Mouse (Mus musculus) right cerebral cortex, postnatal 4 days (tissue): Measurements from ENCODE around the gene Acadm.
A peak's percentile ranks its signal among the peaks of the same experiment; 100 is the strongest.

ENCODE experiments used
- DNase-seq: peaks from one replicate; pipeline ENCODE4 v3.0.0-alpha.2; 2022

Acadm gene

DNA sequence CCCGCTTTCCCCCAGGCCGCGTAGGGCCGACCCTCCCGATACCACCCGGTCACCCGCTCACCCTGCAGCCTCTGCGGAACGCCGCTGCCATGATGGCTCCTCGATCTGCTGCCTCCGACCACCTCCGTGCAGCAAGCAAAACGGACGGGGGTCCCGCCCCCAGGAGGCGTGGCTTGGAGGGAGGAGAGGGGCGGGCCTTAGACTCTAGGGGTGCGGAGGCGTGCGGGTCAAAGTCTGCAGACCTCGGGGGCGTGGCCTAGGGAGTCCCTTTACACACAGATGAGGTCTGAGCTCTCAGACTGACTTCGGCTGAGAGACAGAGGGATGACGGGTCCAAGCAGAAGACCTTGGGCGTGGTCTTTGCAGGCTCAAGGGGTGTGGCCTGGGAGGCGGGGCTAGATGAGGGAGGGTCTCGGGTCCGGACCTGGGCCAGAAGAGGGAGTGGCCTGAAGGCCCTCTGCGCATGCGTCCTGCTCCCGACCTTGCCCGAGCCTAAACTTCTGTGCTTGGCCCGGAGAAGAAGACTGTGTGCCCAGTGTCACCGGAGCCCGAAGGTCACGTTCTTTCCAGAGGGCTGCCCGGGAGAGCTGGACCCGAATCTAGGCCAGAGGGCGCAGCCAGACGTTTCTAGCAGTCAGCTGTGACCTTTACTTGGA is at the start of gene Acadm:
Gene Acadm, minus strand, starts transcription at position 298 of the 656 bp plus-strand sequence.
- peak; percentile 88 for DNase-seq

DNA sequence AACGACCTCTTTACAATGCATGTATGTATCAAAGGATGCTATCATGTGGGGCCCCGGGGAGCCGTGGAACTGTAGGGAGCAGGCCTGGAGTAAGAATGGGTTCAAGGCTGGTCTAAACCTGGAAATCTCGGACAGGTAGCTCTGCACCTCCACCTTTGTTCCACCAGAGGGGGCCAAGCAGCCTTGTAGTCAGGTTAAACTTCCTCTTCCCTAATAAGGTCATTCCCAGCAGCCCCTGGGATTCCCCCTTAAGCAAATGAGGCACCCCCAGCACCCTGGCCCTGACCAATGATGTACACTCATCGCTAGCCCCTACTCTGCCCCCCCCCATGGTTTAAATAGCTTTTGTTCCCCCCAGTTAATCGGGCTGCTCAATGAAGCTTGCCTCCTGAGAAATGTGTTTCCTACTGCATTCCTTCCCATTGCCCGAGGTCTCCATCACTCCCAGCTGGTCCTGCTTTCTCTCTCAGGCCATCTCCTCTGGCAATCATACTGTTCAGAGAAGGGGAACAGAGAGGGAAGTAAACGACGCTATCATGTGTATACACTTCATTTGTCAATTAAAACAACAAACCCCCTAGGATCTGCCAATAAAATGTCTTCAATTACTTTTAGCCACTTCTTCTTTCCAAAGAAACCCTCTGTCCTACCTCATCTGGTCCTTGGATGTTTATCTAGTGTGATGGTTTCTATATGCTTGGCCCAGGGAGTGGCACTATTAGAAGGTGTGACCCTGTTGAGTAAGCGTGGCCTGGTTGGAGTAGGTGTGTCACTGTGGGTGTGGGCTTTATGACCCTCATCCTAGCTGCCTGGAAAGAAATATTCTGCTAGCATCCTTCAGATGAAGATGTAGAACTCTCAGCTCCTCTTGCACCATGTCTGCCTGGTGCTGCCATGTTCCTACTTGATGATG is 40.3 kb upstream of the Acadm start:
- DNase-seq = peak; percentile 17

DNA sequence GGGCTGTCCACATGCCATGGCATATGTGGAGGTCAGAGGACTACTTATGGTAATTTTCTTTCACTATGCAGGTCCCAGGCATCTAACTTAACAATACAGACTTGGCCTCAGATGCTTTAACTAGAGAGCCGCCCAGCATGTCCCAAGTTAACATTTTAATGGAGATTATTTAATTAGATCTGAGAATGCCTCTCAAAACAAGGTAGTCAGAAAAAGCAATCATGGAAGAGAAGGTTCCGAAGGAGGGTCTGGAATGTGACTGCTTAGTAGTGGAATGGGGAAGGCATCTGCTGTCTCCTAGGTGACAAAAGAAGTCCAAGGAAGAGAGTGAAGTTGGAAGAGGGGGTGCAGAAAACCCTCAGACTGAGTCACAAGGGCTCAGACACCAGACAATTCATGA is 36.2 kb upstream of the Acadm start:
- no peak for DNase-seq

DNA sequence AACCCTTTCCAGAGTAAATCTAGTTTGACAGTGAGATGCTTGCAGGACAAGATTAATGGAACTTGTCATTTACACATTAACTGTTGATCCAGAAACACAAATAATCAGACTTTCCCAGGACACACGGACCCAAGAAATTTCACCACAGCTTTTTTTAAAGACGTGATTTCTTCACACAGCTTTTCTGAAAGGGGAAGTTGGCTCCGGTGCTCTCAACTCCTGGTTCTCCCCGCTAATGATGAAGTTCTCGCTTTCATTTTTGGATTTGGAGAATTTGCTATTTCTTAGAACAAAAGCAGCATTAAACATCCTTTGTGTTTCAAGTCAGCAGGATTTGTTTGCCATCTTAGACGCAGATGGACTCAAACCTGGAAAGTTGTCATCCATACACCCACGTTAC is 31.4 kb upstream of the Acadm start:
- no peak for DNase-seq

DNA sequence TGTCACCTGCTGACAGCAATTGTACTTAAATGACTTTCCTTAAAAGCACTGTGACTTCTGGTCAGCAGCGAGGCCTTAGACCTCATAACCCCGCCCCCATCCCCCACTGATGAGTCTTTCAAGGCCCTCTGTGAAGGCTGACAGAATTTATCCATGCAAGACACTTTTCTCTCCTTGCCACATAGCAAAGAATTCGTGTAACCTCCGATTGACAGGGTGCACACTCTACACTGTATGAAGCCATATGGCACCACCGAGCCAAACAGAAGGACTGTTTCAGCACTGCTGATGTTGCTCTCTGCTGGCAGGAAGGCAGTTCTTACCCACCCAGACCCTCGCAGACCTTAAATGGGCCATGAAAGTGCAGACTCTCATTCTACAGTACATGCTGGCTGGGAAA is 30.6 kb upstream of the Acadm start:
- no peak for DNase-seq

DNA sequence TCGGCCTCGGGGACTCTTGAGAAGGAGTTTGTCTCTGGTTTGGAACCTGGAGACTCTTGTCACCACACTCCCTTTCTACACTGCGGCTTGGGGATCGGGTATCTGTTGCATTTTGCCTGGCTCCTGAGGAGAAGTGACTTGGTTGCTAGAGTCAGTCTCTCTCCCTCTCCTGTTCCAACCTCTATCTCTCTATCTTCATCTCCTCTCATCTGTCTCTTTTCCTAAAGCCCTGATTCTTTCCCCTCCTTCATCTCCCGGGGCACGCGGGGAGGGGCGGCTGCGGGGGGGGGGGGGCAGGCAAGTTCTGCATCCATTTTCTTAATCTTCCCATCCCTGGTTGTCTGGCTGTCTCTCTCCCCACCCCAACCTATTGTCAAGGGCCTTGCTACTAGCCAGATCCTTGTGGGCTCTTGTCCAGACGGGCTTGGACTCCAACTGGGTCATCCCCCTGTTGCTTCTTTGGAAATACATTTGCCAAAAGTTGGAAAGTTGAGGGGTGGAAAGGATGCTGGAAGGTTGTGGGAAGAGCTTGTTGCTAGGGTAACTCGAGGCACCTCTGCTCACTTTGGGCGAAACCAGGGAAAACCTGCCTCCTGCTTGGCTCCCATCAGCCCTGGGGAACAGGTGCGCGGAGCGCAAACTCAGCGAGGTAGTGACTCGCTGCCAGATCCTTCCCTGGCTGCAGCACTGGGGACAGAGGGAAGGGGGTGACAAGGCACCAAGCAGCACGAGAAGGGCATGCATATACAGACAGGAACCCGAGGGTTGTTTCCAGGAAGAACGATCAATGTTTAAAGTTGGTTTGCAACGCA is 29.7 kb upstream of the Acadm start:
- no peak for DNase-seq

DNA sequence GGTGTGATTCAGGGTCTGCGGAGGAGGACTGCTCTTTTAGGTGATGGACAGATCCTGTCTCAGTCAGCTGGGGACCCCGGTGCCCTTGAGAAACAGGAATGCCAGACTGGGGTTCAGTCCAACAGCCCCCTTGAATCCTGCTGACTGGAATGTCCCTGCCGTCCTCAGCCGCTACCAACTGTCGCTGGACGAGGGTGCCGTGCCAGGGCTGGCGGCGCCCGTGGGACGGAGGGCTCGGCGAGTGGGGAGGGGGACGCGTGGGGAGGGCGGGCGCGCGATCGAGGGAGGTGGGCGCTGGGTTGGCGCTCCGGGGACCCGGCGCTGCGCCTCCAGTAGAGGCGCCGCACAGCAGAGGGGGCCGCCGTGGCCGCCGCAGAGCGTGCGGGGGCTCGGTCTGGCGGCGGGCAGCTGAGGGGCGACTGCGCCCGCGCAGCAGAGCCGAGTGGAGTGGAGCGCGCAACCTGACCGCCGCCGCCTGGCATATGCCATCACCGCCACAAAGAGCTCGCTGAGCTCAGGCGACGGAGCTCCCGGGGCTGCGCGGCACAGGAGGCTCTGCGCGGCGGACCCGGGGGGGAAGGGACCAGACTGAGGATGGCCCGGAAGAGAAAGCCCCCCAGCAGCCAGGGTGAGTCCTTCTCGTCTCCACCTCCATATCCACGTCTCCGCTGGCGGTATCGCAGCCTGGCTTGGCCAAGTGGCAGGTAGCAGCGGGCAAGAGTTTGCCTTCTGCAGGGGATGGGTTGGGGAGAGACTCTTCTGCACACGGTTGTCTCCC is 28.9 kb upstream of the Acadm start, which contains the start of gene Slc44a5:
Gene Slc44a5, plus strand, starts transcription at position 266 of the 778 bp plus-strand sequence.
- peak; percentile 60 for DNase-seq

DNA sequence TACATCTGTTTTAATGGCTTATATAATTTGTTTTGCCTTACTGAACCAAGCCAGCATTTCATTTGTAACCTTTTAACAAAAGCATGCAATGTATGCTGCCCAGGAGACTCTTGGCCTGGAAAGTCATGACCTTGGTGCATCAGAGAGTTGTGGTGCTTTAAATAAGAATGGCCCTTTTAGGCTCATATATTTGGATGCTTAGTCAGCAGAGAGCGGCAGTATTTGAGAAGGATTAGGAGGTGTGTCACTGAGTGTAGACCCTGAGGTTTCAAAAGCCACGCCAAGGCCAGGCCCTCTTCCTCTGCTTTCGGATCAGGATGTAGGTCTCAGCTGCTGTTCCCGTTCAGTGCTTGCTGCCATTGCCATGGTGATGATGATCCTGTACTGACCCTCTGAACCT is 25.0 kb upstream of the Acadm start:
- DNase-seq = no peak

DNA sequence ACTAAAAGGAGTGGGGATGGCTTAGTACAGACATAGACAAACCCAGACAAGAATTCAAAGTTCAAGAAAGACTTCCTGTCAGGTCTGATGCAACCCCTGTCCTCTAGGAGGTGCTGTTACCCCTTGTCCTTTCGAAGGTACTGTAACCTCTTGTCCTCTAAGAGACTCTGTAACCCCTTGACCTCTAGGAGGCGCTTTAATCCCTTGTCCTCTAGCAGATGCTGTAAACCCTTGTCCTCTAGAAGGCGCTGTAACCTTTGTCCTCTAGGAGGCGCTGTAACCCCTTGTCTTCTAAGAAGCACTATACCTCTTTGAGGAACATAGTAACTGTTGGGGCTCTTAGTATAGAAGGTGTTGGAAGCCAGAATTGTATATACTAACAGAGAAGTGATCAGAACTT is 24.1 kb upstream of the Acadm start:
- DNase-seq = peak; percentile 46

DNA sequence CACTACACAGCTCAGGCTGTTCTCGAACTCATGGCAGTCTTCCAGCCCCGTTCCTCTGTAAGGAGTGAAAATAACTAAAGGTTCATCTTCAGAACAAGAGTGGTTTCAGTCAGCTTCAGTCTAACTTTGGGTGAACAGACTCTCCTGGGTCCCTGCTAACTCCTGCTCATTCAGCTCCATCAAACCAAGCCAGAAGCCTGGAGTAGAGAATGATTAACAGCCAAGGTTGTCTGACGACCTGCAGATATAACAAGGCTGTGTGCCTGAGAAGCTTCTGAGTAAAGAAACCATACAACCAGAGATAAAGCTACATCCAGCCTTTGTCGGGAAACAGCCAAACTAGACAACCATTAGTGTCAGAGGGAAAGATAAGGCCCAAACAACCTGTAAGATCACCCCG is 23.0 kb upstream of the Acadm start:
- DNase-seq = no peak

DNA sequence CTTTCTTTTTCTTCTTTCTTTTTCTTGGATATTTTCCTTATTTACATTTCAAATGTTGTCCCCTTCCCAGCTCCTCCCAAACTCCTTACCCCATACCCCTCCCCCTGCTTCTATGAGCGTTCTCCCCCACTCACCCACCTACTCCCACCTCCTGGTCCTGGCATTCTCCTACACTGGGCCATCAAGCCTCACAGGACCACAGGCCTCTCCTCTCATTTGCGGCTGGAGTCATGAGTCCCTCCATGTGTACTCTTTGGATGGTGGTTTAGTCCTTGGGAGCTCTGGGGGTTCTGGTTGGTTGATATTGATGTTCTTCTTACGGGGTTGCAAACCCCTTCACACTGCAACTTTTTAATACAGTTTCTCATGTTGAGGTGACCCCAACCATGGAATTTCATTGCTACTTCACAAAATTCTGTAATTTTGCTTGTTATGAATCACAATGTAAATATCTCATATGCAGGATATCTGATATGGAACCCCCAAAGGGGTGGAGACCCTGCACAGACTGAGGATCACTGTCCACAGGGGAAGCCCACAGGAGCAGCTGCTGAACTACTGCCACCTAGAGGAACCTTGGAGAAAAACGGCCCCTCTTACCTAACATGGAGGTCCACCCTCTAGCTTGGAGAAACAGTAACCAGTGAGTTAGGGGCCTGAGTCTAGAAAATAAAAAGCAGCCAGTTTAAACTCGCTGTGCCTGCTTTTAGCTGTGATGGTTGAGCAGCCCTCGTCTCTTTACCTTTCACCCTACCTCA is 17.4 kb upstream of the Acadm start:
- no peak for DNase-seq

DNA sequence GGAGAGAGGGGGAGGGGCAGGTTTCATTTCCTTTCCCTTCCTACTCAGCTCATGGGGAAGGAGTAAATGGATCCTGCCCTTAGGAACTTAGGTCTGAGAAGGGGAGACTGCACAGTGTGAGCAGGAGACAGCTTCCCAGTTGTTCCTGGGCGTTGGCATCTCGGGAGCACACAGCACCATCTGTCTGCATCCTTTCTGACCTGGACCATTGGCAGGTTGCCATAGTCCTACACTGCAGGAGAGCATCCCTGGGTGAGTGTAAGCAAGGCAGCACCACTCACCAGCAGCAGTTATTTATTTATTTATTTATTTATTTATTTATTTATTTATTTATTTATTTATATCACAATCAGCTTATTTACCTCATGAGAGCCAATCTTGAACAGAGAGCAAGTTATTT is 16.5 kb upstream of the Acadm start:
- DNase-seq = no peak

DNA sequence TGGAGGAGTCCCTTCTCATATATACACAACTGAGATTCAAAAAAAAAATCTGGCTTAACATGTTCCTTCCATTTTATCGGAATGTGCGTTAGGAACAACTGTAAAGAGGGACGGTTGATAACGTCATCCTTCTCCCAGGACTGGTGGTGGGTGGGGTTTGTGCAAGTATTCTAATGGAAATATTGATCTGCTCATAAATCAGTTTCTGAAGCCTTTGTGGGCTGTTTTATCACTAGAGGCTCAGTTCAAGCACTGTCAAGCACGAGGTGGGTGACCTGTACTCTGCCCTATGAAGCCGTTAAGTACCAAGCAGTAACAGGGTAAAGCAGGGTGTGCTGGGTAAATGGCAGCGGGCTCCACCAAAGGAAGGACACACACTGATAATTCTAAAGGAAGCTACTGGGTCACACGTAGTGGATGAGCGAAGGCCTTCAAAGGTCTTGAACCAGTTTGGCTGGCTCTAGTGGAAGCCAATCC is 15.3 kb upstream of the Acadm start:
- no peak for DNase-seq

DNA sequence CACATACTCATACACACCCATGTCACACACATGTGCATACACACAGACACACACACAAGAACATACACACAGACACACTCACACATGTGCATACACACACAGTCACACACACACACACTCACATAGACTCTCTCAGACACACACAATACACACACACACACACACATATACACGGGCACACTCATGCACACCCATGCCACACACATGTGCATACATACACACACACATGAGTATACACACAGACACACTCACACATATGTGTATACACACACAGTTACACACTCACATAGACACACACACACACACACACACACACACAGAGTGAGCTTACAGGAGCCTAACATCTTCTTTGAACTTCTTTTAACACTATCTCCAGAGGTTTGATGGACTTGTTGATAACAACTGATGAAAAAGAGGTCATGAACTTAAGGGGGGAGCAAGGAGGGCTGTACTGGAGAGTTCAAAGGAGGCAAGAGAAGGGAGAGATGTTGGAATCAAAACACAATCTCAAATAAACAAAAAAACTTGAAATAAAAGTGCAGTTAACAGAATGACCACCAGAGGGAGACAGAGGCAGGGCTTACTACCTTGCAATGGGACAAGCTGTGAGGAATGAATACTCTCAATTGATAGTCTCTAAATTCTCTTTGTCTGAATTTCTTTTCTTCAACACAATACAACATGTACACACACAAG is 14.8 kb upstream of the Acadm start:
- no peak for DNase-seq

DNA sequence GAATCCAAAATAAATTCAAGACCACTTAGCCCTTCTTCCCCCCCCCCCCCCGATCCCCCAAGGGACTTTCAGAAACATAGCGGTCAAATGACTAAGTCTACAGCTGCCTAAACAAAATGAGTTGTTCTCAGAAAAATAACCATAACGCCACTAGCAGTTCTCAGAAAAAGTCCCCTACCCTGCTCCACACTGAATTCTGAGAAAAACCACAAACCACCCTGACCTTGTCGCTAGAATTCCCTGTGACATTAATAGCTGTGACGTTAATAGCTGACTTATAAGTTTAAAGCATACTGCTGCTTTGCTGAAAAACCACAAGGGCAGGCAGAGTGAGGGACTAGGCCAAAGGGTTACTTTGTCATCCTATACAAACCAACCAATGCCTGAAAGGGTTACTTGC is 13.5 kb upstream of the Acadm start:
- no peak for DNase-seq

DNA sequence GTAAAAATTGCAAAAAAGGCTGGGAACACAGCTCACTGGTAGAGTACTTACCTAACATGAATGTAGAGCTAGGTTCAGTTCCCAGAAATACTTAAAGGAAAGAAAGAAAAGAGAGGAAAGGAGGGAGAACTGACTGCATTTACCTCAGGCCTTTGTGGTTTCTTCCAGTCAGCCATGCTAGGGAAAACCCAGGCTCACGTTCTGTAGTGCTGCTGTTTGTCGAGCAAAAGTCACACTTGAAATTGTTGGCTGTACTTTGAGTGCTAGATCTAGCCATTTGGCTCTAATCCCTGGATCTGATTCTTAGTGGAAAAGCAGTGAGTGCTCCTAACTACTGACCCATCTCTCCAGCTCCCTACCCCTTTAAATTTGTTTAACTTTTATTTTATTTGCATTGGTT is 3.7 kb upstream of the Acadm start:
- DNase-seq = no peak

DNA sequence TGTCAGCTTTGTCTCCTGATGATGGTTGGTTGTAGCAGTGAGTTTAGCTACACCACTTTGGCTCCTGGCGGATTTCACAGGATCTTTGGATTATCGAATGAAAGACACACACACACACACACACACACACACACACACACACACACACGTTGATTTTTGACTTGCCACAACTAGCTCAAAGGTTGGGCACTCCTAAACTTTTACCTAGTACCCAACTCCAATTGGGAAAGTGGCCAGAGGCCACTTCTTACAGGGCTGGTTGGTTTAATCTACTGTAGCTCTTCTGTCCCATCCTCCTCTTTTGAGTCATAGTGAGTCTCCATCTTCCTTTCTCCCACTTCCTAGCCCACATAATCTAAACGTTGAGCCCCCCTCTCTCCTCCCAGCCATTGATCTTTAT is 2.8 kb upstream of the Acadm start:
- DNase-seq = no peak

DNA sequence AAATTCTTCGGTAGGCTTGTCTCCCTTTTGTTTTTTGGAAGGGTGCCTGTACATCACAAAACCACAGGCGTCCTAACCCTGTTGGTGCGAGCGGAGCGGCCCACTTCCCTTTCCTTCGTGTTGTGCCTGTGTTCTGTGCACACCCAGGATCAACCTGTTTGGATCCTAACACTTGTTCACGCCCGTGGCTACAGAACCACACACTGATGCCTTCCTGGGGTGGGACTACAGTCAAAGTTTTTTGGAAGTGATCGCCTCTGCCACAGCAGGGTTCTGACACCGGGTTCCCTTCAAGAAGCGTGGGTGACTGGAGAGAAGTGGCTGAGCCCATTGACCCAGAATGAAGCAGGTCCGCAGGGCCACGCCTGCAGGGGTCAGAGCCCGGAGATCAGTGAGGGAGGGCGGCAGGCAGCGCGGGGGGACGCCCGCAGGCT is 514 bp downstream of the Acadm start:
- no peak for DNase-seq

DNA sequence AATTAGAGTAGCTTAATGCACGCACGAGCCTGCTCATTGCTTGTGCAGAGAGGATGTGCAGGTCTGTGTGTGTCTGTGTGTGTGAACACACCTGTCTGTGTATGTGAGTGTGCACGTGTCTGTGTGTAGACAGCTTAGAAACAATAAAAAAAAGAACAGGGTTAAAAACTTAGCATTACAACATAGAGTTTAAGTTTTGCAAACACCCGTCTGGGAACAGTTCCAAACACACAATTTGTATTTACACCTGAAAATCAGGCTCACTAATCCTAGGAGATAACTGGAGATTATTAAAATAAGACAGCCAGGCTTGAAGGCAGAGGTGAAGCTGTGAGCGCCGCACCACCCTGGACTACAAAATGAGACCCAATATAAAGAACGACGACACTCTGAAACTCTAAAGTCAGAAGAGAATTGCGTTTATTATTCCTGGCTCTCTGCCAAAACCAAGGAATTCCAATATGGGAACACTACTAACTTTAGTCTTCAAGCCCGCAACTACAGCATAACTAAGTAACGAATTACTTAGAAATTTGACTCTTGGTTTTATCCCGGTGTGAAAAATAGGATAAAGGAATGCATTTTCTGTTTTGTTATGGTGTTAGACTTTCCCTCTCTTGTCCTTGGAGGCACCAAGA is 1.3 kb downstream of the Acadm start:
- DNase-seq = no peak

DNA sequence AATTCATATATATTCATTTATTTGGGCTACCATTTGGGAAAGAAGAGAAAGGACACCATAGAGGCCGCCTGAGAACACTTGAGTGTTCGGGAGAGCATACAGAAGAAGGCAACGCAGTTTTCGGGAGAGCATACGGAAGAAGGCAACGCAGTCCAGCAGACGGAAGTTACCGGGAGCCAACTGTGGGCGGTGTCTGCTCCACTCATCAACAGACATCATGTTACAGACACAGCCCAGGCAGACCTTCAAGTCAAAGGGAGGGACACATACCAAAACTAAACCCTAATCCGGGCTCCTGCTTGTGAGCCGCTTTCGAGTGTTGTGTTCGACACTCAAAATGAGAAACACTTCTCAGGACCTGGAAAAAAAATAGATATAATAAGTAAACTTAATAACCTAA is 2.8 kb downstream of the Acadm start:
- no peak for DNase-seq

DNA sequence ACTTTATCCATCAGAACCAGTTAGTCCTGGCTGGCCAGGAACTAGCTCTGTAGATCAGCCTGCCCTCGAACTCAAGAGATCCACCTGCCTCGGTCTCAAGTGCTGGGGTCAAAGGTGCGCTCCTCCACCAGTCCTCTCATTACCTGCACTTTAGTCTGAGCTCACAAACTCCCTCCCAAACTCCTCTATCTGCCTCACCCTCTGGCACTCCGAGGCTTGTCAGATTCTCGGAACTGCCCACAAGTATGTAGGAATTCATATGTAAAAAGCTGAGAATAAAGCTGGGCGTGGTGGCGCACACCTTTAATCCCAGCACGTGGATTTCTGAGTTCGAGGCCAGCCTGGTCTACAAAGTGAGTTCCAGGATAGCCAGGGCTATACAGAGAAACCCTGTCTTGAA is 3.9 kb downstream of the Acadm start:
- DNase-seq = no peak
